Mouse (Mus musculus) megakaryocyte, embryonic 14.5 days (primary cell): ENCODE data around the gene Lypla2. TPM values are rescaled to one million over a fixed set of nuclear protein-coding genes. Genes with fewer than 3 reads are reported as not detected.

Experiments used
- H3K27me3 ChIP-seq: replicated peaks from 2 replicates; pipeline ENCODE3; 2012; ENCODE audit warnings: inconsistent platforms
- H3K36me3 ChIP-seq: replicated peaks from 2 replicates; pipeline ENCODE3; 2012; ENCODE audit warnings: low read length, inconsistent platforms, mixed read lengths
- H3K4me1 ChIP-seq: 2 replicates; pipeline ENCODE4 v1.6.1; 2012; ENCODE audit warnings: inconsistent platforms
- H3K4me3 ChIP-seq: replicated peaks from 2 replicates; pipeline ENCODE3; 2012; ENCODE audit warnings: moderate library complexity, mild to moderate bottlenecking, inconsistent platforms
- H3K9me3 ChIP-seq: 2 replicates; pipeline ENCODE4 v1.6.1; 2012; ENCODE audit warnings: inconsistent platforms
- FLI1 ChIP-seq: IDR thresholded peaks from 2 replicates; pipeline ENCODE4 v1.6.1; 2012; ENCODE audit warnings: low read length, inconsistent platforms, mixed read lengths
- GATA1 ChIP-seq: IDR thresholded peaks from 3 replicates; pipeline ENCODE4 v1.6.1; 2012; ENCODE audit warnings: mixed read lengths, low read length, inconsistent platforms, borderline replicate concordance
- polyA plus RNA-seq: library from polyadenylated mRNA; stranded (reverse); fragments of >175 nt; gene quantifications from 2 replicates; pipeline ENCODE4 v1.2.3, GENCODE M21; 2012; ENCODE audit warnings: low replicate concordance; ENCODE audit not compliant: insufficient read depth

The Lypla2 gene
- polyA plus RNA-seq, 1 experiment: 295 TPM

- TF ChIP-seq FLI1 (no peak), GATA1 (no peak)
- H3K36me3 ChIP-seq: peaks cover 72% of the 10 kb centered on the region
Observed at GRCm38 (mm10) chr4:135924418-135924817, 48.0 kb downstream of the Lypla2 start.

GRCm38 (mm10) chr4:135922190-135922589, 50.2 kb downstream of the Lypla2 start:
- H3K27me3 ChIP-seq: no peaks in the 10 kb centered on the region

More at GRCm38 (mm10) chr4:135924418-135924817, 48.0 kb downstream of the Lypla2 start:
- H3K27me3 ChIP-seq: no peaks in the 10 kb centered on the region
- no peak overlapping the region for H3K4me3 ChIP-seq
- peaks cover 24% of the 10 kb centered on the region for H3K4me1 ChIP-seq
- peaks cover 3% of the 10 kb centered on the region; the same call in 1 of the 2 replicates for H3K9me3 ChIP-seq

GRCm38 (mm10) chr4:135921257-135922120, 50.9 kb downstream of the Lypla2 start:
- H3K27me3 ChIP-seq: no peaks in the 10 kb centered on the region
- peaks cover 7% of the 10 kb centered on the region; the same call in 1 of the 2 replicates for H3K9me3 ChIP-seq
- no peak for TF ChIP-seq GATA1
- no peak for TF ChIP-seq FLI1
- peaks cover 53% of the 10 kb centered on the region for H3K4me1 ChIP-seq
- peak overlapping the region; percentile 98 for H3K4me3 ChIP-seq
- H3K36me3 ChIP-seq: peaks cover 74% of the 10 kb centered on the region

More at GRCm38 (mm10) chr4:135922190-135922589, 50.2 kb downstream of the Lypla2 start:
- peak overlapping the region; percentile 98 for H3K4me3 ChIP-seq
- peaks cover 7% of the 10 kb centered on the region; the same call in 1 of the 2 replicates for H3K9me3 ChIP-seq
- TF ChIP-seq GATA1 (no peak), FLI1 (no peak)
- H3K36me3 ChIP-seq: peaks cover 74% of the 10 kb centered on the region
- peaks cover 46% of the 10 kb centered on the region for H3K4me1 ChIP-seq

GRCm38 (mm10) chr4:135920304-135921241, 51.9 kb downstream of the Lypla2 start, which contains the start of gene Fuca1:
TSS of gene Fuca1 (plus strand) at chr4:135920735.
- TF ChIP-seq GATA1: no peak
- TF ChIP-seq FLI1: no peak
- H3K4me1 ChIP-seq: peaks cover 58% of the 10 kb centered on the region
- peaks cover 70% of the 10 kb centered on the region for H3K36me3 ChIP-seq
- peaks cover 7% of the 10 kb centered on the region; the same call in 1 of the 2 replicates for H3K9me3 ChIP-seq
- peak within 1 kb of the TSS; percentile 98 for H3K4me3 ChIP-seq
- H3K27me3 ChIP-seq: no peaks in the 10 kb centered on the region

GRCm38 (mm10) chr4:135919280-135919639, 53.2 kb downstream of the Lypla2 start:
- H3K36me3 ChIP-seq: peaks cover 64% of the 10 kb centered on the region
- peak overlapping the region; percentile 5 for H3K4me3 ChIP-seq
- peaks cover 65% of the 10 kb centered on the region for H3K4me1 ChIP-seq
- peaks cover 7% of the 10 kb centered on the region; the same call in 1 of the 2 replicates for H3K9me3 ChIP-seq
- H3K27me3 ChIP-seq: no peaks in the 10 kb centered on the region
- TF ChIP-seq GATA1 (no peak), FLI1 (no peak)

GRCm38 (mm10) chr4:135918635-135919279, 53.7 kb downstream of the Lypla2 start:
- peaks cover 61% of the 10 kb centered on the region for H3K36me3 ChIP-seq
- TF ChIP-seq GATA1 (no peak), FLI1 (no peak)
- peaks cover 7% of the 10 kb centered on the region; the same call in 1 of the 2 replicates for H3K9me3 ChIP-seq
- no peaks in the 10 kb centered on the region for H3K27me3 ChIP-seq
- peak overlapping the region; percentile 48 for H3K4me3 ChIP-seq
- H3K4me1 ChIP-seq: peaks cover 66% of the 10 kb centered on the region

Other genes starting within 250 kb of the Lypla2 start
- not detected in 2 replicates for gene Il22ra1, start 244.5 kb downstream of the Lypla2 start, polyA plus RNA-seq
- gene Myom3, start 212.9 kb downstream of the Lypla2 start, polyA plus RNA-seq: not detected in 2 replicates
- gene Srsf10, start 116.9 kb downstream of the Lypla2 start, polyA plus RNA-seq: 81.0 and 110 TPM in 2 replicates
- gene Pnrc2, start 98.8 kb downstream of the Lypla2 start, polyA plus RNA-seq: 6.2 TPM in 1 of 2 replicates, not detected in the other
- gene Cnr2, start 77.2 kb downstream of the Lypla2 start, polyA plus RNA-seq: 1.3 and 4.9 TPM in 2 replicates
- 19.9 and 22.2 TPM in 2 replicates for gene Fuca1, start 51.9 kb downstream of the Lypla2 start, polyA plus RNA-seq
- 27.0 and 31.8 TPM in 2 replicates for gene Hmgcl, start 26.2 kb downstream of the Lypla2 start, polyA plus RNA-seq
- gene Gale, start 8.9 kb downstream of the Lypla2 start, polyA plus RNA-seq: 71.2 and 91.8 TPM in 2 replicates
- gene Pithd1, start 14.6 kb upstream of the Lypla2 start, polyA plus RNA-seq: 41.3 and 62.6 TPM in 2 replicates
- gene Eloa, start 49.1 kb upstream of the Lypla2 start, polyA plus RNA-seq: 3.7 and 4.5 TPM in 2 replicates
- gene Rpl11, start 80.8 kb upstream of the Lypla2 start, polyA plus RNA-seq: 414 and 1,524 TPM in 2 replicates
- 13.8 TPM in 1 of 2 replicates, not detected in the other for gene Id3, start 170.9 kb upstream of the Lypla2 start, polyA plus RNA-seq
- 10.5 and 25.7 TPM in 2 replicates for gene E2f2, start 199.8 kb upstream of the Lypla2 start, polyA plus RNA-seq
- not detected in 2 replicates for gene Asap3, start 233.7 kb upstream of the Lypla2 start, polyA plus RNA-seq